Mouse (Mus musculus) erythroblast, embryonic 14.5 days (primary cell): Measurements from ENCODE around the gene Psmb5. TPM values are rescaled to one million over a fixed set of nuclear protein-coding genes. Genes with fewer than 3 reads are reported as not detected.
"Not testable (repeated sequence)": the region's sequence is repeated elsewhere in the genome, so short reads cannot be mapped to it uniquely, and the experiment has no call there.

Source experiments
- H3K27me3 ChIP-seq: 2 replicates; pipeline ENCODE4 v1.6.1; 2012; ENCODE audit warnings: inconsistent platforms; ENCODE audit not compliant: control insufficient read depth
- H3K36me3 ChIP-seq: 2 replicates; pipeline ENCODE4 v1.6.1; 2012; ENCODE audit warnings: mild to moderate bottlenecking, inconsistent platforms; ENCODE audit not compliant: control insufficient read depth
- H3K4me1 ChIP-seq: 2 replicates; pipeline ENCODE4 v1.6.1; 2012; ENCODE audit warnings: inconsistent platforms; ENCODE audit not compliant: control insufficient read depth
- H3K4me3 ChIP-seq: replicated peaks from 2 replicates; pipeline ENCODE3; 2012; ENCODE audit warnings: moderate library complexity, mild to moderate bottlenecking, inconsistent platforms
- H3K9me3 ChIP-seq: 2 replicates; pipeline ENCODE4 v1.6.1; 2012; ENCODE audit warnings: low read length, inconsistent platforms, mixed read lengths; ENCODE audit not compliant: control insufficient read depth
- GATA1 ChIP-seq: IDR thresholded peaks from 2 replicates; pipeline ENCODE4 v1.6.1; 2012; ENCODE audit warnings: low read length, inconsistent platforms, mixed read lengths
- TAL1 ChIP-seq: IDR thresholded peaks from 3 replicates; pipeline ENCODE4 v1.6.1; 2012; ENCODE audit warnings: low read length, inconsistent platforms, mixed read lengths
- polyA plus RNA-seq: library from polyadenylated mRNA; stranded (reverse); fragments of >175 nt; gene quantifications from 2 replicates; pipeline ENCODE4 v1.2.3, GENCODE M21; 2012

Psmb5 gene
- polyA plus RNA-seq, 1 experiment: 21.7 TPM

DNA sequence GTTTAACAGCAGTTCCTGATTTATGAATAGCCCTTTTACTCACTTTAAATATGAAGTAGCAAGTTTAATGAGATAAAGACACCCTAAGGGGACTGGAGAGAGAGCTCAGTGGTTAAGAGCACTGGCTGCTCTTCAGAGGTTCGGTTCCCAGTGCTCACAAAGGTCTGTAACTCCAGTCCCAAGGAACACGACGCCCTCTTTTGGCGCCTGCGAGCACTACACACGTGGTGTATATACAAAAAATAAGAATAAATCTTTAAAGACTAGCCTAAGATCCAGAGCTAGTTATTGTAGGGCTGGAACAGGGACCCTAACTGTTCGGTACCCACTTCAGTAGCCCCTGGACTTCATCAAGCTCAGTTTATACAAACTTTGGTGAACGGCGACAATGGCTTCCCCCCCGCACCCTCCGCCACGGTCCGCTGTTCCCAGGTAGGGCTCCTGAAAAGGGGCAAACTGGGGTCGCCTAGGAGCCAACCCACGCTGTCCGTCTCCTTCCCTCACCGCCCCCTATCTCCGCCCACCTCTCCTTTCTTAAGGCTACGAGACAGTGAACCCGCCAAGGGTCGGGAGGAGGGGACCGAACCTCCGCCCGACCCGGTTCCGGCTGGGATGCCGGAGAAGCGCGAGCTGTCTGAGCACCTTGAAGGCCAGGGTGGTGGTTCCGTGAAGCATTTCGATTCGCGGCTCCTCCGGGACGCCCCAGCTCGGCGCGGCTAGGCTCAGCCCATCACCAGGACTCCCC lies 498 bp downstream of the Psmb5 start:
- no peak for TF ChIP-seq TAL1
- no peak for TF ChIP-seq GATA1
- no peaks in the 10 kb centered on the region for H3K9me3 ChIP-seq
- peaks cover 35% of the 10 kb centered on the region for H3K36me3 ChIP-seq
- H3K4me3 ChIP-seq: peak overlapping the region; percentile 75
- H3K27me3 ChIP-seq: no peaks in the 10 kb centered on the region
- peaks cover 17% of the 10 kb centered on the region for H3K4me1 ChIP-seq

DNA sequence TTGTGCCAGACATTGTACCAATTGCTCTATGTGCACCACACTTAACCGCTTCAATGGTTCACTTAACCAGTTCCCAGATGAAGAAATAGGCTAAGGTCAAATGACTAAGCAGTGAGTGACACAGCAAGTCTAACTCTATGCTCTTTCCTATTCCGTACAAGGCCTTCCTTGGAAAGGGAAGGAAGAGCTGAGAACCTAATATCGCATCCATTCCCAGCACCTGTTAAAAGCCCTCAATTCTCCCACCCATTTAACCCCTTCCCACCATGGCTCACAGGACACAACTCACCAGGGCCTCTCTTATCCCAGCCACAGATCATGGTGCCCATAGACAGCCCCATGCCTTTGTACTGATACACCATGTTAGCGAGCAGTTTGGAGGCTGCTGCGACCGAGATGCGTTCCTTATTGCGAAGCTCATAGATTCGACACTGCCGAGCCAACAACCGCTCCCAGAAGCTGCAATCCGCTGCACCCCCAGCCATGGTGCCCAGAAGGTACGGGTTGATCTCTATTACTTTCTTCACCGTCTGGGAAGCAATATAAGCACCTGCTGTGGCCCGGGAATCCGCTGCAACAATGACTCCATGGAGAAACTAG lies 1.5 kb downstream of the Psmb5 start:
- no peaks in the 10 kb centered on the region for H3K9me3 ChIP-seq
- peaks cover 16% of the 10 kb centered on the region for H3K4me1 ChIP-seq
- TF ChIP-seq GATA1 (no peak), TAL1 (no peak)
- H3K36me3 ChIP-seq: peaks cover 43% of the 10 kb centered on the region
- H3K27me3 ChIP-seq: no peaks in the 10 kb centered on the region
- peak overlapping the region; percentile 5 for H3K4me3 ChIP-seq

DNA sequence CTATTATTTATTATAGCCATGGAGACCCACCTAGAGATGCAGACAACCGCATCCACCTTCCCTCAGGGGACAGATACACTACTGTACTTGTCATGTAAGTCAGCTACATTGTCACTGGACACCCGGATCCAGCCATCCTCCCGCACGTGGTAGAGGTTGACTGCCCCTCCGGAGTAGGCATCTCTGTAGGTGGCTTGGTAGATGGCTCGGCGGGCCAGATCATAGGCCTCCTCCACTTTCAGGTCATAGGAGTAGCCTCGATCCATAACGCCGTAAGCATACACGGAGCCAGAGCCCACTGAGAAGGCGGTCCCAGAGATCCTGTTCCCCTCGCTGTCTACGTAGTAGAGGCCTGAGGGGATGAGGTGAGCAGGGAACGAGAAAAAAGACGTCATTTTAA lies 3.7 kb downstream of the Psmb5 start:
- H3K4me3 ChIP-seq, H3K9me3 ChIP-seq, H3K27me3 ChIP-seq: not testable (repeated sequence)
- peaks cover 16% of the 10 kb centered on the region for H3K4me1 ChIP-seq
- H3K36me3 ChIP-seq: peaks cover 56% of the 10 kb centered on the region

DNA sequence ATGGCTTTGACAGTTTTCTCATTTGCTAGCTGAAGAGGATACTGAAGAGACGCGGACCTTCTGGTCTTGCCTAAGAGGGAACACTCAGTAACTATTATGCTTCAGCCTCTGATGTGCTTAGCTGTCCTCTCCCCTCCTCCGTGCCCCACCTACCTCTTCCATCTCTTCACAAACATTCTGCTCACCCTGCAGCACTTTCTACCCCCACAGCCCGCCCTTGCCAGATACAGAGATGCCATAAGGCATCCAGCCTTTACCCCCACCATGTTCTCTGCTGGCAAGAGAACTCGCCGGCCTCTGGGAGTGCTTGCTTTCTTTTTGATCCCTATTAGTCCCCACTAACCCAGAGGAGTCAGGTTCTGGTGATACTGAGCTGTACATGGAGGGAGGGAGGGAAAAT lies 7.2 kb downstream of the Psmb5 start:
- Histone ChIP-seq H3K9me3 (no peaks in the 10 kb centered on the region), H3K4me1 (peaks cover 13% of the 10 kb centered on the region), H3K27me3 (no peaks in the 10 kb centered on the region), H3K36me3 (peaks cover 50% of the 10 kb centered on the region), H3K4me3 (no peak overlapping the region)
- TF ChIP-seq GATA1 (no peak), TAL1 (no peak)

DNA sequence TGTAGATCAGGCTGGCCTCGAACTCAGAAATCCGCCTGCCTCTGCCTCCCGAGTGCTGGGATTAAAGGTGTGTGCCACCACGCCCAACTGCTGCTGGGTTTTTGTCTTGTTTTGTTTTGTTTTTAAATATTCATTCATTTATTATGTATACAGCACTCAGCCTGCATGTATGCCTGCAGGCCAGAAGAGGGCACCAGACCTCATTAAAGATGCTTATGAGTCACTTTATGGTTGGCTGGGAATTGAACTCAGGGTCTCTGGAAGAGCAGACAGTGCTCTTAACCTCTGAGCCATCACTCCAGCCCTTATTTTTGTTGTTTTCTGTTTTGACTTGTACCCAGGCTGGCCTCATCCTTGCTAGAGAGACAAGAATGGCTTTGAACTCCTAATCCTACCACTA lies 7.9 kb downstream of the Psmb5 start:
- Histone ChIP-seq H3K27me3 (no peaks in the 10 kb centered on the region), H3K4me3 (no peak overlapping the region), H3K9me3 (no peaks in the 10 kb centered on the region), H3K4me1 (peaks cover 20% of the 10 kb centered on the region), H3K36me3 (peaks cover 44% of the 10 kb centered on the region)
- no peak for TF ChIP-seq TAL1

DNA sequence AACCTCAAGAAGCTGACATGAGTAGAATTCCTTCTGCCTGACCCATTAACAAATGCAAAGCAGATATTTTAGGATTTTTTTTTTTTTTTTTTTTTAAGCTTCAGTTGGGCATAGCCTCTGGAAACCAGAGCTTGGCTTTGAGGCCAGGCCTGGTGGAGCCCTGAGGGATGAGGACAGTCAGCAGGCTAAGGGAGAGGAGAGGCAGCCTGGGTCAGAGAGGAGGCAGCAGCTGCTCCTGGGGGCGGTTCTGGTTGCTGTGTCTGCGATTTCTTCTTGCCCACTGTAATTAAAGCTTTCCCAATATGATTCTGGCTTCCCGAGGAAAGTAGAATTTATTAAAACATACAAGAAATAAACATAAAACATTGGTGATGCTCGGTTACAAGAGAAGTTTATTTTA lies 8.6 kb downstream of the Psmb5 start:
- no peaks in the 10 kb centered on the region for H3K9me3 ChIP-seq
- no peak overlapping the region for H3K4me3 ChIP-seq
- H3K27me3 ChIP-seq: no peaks in the 10 kb centered on the region
- H3K4me1 ChIP-seq: peaks cover 26% of the 10 kb centered on the region
- H3K36me3 ChIP-seq: peaks cover 36% of the 10 kb centered on the region
- TF ChIP-seq TAL1: no peak
- TF ChIP-seq GATA1: no peak

DNA sequence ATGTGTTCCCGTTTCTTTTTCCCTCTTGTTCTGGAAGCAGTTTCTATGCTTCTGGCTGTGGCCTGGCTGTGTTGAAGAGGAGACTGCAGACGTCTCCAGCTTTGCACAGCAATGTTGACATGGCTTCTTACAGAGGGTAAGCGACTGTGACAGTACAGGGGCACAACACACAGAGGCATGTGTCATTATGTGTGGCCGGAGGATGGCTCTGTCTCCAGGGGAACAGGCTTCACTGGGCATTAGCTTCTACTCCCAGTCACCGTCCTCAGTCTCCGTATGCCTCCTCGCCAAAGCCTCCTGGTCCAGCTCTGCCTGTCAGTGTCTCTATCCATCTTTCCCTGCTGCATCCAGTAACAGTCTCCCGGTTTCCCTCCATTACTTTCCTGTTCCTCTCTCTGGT lies 10.6 kb downstream of the Psmb5 start:
- TF ChIP-seq TAL1 (no peak), GATA1 (no peak)
- H3K36me3 ChIP-seq: peaks cover 21% of the 10 kb centered on the region

DNA sequence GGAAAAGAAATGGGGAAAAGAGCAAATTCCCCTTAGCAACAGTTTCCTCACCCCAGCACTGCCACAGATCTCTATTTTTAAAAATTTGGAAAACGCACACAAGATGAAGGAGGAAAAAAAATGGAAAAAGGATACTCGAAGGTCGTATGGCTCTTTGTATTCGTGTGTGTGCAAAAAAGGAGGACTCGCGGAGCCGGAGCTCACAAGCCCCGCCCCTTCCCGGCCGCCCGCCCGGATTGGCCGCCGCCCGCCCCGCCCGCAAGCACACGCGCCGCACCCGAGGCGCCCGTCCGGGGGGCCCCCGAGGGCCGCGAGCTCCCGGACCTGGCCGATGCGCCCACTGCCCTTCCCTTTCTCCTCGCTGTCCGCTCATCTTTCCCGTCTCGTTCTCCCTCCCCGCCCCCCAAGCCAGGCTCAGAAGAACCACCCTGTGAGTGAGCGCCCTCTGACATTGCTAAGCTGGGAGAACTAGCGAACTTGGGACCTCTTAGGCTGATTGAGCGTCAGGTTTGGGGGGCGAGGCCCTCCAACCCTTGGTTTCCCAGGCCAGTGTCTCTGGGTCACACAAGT lies 12.0 kb downstream of the Psmb5 start, which contains the start of gene 4931414P19Rik:
Gene 4931414P19Rik (minus strand): TSS at position 242 of the 570 bp plus-strand sequence.
- H3K9me3 ChIP-seq: peaks cover 2% of the 10 kb centered on the region; the same call in 1 of the 2 replicates
- TF ChIP-seq TAL1 (no peak), GATA1 (no peak)
- peaks cover 8% of the 10 kb centered on the region for H3K36me3 ChIP-seq
- H3K27me3 ChIP-seq: no peaks in the 10 kb centered on the region
- peaks cover 54% of the 10 kb centered on the region for H3K4me1 ChIP-seq
- H3K4me3 ChIP-seq: peak within 1 kb of the TSS; percentile 69

More for the DNA sequence above, 10.6 kb downstream of the Psmb5 start:
- Histone ChIP-seq H3K27me3 (no peaks in the 10 kb centered on the region), H3K9me3 (peaks cover 2% of the 10 kb centered on the region; the same call in 1 of the 2 replicates), H3K4me1 (peaks cover 42% of the 10 kb centered on the region), H3K4me3 (no peak overlapping the region)

DNA sequence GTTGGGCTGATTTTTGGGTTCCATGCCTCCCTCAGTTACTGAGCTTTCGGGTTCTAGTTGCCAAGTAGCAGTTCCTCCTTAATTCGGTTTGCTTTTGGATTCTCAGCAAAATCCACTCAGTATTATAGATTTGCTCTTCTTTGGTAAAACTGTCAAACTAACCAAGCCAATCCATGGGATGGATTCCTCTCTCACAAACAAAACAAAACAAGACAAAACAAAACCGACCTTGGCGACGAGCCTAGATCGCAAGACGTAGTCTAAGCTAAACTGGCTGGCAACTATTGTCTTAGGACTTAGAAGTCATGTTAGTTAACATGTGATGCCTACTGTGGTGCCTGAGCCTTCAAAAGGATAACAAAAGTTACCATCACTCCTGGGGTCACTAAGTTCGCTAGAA lies 14.1 kb downstream of the Psmb5 start:
- H3K36me3 ChIP-seq: peaks cover 2% of the 10 kb centered on the region; the same call in 1 of the 2 replicates
- H3K9me3 ChIP-seq: peaks cover 2% of the 10 kb centered on the region; the same call in 1 of the 2 replicates
- H3K4me3 ChIP-seq: peak overlapping the region; percentile 81
- no peak for TF ChIP-seq TAL1
- no peak for TF ChIP-seq GATA1
- no peaks in the 10 kb centered on the region for H3K27me3 ChIP-seq
- H3K4me1 ChIP-seq: peaks cover 55% of the 10 kb centered on the region
